Mouse (Mus musculus) gastrocnemius, postnatal 14 days (tissue): ENCODE data around the gene Anp32a. TPM values are rescaled to one million over a fixed set of nuclear protein-coding genes. Genes with fewer than 3 reads are reported as not detected.
A peak's percentile ranks its signal among the peaks of the same experiment; 100 is the strongest.

Source experiments
- DNase-seq: peaks from one replicate; pipeline ENCODE4 v3.0.0; 2021; ENCODE audit warnings: mixed read lengths
- intact Hi-C: fragments of 180-260 bp; cut with DNase I; formaldehyde crosslinking; loops from one replicate; pipeline ENCODE4 v1.15.1; 2025; ENCODE audit warnings: low total_unique reads
- total RNA-seq, 2 experiments: library from RNA; stranded (reverse); gene quantifications; 2 replicates each; pipeline ENCODE4 v1.2.3; 2021

Gene Anp32a
- total RNA-seq, 2 experiments from 2014 or later, result 73.6 to 76.9 TPM

DNA sequence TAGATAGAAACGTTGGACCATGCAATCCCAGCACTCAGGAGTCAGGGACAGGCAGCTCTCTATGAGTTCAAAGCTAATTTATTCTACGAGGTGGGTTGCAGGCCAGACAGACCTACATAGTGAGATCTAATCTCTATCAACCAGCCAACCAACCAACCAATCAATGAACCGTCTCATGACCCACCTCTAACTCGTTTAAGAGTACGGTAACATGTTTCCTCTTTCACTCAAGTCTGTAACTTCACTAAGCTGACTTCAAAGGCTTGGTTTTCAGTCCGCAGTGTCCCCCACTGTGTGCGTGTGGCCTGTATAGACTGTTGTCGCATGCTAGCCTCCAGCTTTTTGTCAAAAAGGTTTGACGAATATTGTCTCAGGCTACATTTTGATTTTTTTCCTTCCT is 48.6 kb downstream of the Anp32a start:
- intact Hi-C loops, result loop anchor here (5.0 kb wide), 1 partner anchor 73 kb away; no protein-coding TSS in a partner anchor
- no peak for DNase-seq

DNA sequence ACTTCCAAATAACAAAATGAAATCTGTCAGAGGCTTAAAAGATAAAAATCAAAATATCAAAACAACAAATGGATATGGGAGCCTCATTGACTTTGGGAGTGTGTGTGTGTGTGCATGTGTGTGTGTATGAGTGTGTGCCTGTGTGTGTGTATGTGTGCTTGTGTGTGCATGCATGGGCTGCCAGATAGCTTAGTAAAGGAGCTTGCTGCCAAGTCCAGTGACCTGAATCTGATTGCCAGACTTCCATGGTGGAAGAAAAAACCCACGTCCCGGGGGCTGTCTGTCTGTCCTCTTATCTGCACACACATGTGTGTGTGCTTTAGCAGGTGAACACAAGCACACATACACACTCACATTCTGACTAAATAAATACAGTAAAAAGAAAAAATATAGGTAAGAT is 52.4 kb downstream of the Anp32a start:
- no peak for DNase-seq
- intact Hi-C loops, result no loop called here

DNA sequence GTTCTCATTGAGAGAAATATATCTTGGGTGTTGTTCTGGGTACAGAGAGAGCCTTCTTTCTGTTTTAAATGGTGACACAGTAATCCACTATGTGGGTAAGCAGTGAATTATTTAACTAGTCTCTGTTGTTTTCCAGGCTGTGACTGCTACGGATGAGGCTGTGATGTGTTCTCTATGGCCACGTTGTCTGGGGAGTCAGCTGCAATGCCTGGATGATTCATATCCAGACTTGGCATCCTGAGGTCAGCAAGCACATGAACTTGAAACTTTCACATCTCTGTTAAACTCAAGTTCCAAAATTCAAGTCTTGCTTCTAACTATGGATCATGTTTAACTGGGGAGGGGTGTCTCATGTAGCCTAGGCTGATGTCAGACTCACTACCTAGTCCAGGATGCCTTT is 53.1 kb downstream of the Anp32a start:
- intact Hi-C loops, result no loop called here
- DNase-seq, result no peak

DNA sequence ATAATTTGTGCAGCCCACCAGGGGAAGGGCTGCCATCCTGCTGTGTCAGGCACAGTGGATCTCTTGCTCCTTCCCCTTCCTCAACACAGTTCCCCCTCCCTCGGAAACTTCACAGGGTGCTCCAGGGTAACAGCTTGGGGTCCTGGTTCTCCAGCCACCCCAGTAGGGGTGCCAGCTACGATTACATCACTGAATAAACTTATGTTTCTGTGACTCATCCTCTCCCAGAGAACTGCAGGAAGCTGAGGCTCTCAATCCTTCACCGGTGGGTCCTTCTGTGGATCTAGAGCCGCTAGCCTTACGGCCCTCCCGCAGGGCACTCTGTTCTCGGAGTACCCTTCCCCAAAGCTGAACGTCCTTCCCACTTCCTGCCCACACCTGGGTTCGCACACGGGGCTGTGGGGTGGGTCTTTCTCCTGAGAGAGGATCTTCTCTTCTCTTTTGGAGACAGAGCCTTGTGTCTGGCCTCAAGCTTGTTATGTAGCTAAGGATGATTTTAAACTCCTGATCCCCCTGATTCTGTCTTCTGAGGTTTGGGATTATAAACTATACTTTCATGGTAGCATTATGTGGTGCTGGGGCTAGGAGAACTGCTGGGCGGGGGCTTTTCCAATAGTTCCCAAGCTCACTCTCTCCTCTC is 59.6 kb downstream of the Anp32a start:
- DNase-seq, result no peak
- intact Hi-C loops, result no loop called here

DNA sequence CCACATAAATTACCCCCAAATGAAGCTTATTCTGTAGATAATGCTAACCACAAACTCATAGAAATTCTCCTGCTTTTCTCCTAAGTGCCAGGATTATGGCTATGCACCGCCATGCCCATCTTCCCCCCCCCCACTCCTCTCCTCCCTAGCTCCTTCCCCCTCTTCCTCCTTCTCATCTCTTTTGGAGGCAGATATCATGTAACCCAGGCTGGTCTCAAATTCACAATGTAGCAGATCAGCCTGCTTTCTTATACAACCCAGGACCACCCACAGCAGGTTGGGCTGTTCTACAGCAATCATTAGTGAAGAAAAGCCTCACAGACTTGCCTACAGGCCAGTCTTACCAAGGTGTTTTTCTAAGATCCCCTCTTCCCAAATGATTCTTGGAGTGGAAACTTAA is 60.5 kb downstream of the Anp32a start:
- no peak for DNase-seq
- intact Hi-C loops, result no loop called here

DNA sequence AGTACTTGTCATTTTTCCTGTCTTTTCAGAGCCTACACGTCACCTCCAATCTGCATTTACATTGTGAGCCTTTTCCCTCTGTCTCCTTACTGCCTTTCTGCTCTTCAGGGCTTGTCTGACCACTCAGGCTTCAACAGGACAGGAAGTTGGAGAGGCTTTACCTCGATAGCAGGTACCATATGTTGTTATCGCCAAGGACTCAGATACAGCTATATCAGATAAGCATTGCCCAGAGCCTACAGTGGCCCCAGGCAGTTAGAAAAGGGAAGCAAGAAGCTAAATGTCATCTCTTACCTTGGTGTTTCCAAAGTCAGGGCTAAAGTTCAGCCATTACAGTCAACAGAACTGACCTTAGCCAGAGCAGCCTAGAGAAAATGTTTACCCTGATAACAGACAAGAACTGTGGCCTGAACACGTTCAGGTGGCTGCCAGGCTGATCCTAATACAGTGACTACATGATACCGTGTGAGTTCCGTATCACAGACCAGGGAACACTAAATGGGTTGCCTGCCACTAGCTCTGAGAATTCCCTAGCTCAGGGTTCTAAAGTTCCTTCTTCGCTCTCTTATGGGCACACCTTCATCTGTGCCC is 65.4 kb downstream of the Anp32a start:
- DNase-seq, result no peak
- intact Hi-C loops, result no loop called here

DNA sequence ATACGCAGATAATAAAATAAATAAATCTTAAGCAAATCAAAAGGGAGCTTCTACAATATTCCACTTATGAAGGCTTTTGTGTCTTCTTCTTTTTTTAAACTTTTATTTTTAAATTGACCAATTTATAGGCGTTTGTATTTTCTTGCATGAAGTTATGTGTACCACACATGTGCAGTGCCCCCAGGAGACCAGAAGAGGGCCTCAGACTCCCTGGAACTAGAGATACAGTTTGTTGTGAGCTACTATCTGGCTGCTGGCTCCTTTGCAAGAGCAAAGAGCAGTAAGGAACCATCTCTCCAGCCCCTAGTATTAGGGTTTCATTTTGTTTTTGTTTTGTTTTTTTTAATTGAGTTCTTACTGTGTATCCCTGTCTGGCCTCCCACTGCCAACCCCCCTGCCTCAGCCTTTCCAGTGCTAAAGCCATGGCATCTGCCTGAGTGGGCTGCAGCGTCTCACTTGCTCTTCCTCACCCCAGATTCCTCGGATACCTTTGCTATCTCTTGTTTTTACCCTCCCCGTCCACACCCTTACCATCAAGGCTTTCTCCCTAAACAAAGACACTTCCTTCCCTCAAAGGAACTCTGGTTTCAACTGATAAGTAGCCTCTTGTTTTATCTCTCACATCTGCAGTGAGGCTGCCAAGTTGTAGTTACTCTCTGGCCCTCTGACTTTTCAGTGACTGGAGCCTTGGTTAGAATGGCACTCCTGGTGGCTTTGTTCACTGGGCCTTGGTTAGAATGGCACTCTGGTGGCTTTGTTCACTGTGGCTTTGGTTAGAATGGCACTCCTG is 66.5 kb downstream of the Anp32a start:
- DNase-seq, result no peak
- intact Hi-C loops, result no loop called here

DNA sequence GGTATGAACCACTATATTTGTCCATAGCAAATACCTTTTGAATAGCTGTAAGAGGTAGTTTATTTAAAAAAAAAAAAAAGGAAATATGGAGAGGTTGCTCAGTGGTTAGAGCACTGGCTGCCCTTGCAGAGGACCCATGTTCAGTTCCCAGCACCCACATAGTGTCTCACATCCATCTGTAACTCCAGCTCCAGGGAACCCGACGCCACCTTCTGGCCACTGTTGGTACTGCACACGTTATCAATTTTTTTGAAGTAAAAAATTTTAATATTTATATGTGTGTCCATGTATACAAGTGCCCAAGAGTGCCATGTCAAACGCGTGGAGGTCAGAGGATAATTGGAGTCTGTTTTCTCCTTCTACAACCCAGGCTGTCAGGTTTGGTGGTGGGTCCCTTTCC is 77.6 kb downstream of the Anp32a start:
- intact Hi-C loops, result no loop called here

DNA sequence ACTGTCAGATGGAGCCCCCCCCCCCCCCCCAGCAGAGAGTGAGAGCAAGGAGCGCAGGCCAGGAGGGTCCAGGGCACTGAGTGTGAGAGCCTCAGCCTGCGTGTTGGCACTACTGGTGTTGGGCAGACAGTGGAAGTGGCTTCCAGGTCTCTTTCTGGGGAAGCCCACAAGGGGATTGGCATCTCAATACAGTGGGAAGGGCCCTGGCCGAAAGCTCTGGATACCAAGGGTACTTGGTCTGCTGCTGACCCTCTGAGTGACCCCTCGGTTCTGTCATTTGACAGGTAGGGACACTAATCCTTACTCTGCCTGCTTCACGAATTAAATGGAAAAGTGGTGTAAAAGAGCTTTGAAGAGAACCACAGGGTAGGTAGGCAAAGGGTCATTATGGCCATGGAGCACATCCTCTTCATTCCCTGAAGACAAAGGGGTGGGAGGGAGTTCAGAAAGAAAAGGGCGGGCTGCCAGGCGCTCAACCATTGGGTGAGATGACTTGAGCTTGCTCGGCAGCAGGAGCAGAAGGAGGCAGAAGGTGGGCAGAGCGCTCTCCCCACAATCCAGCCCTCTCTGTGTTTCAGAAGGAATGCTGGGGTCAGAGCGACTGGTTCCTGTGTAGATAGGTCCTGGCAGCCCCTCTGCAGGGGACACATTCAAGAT is 79.3 kb downstream of the Anp32a start:
- DNase-seq, result peak; percentile 47
- intact Hi-C loops, result no loop called here

More for the DNA sequence above, 77.6 kb downstream of the Anp32a start:
- DNase-seq, result no peak

DNA sequence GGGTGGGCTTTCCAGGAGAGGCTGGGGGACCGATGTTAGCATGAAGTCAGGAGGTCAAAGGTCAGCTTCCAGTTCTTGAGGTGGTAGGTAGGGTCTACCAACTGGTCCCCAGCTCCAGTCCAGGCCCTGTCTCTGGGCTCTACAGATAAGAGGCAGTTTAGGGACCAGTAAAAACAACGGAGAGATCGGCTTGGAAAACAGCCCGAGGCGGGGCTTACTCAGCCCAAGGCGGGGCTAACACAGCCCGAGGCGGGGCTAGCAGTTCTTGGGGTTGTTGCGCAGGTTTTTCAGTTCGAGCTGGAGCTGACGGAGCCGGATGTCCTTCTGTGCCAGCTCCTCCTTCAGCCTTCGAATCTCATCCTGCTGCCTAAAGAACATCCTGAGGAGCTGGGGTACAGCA is 79.9 kb downstream of the Anp32a start:
- intact Hi-C loops, result no loop called here
- peak; percentile 76 for DNase-seq

DNA sequence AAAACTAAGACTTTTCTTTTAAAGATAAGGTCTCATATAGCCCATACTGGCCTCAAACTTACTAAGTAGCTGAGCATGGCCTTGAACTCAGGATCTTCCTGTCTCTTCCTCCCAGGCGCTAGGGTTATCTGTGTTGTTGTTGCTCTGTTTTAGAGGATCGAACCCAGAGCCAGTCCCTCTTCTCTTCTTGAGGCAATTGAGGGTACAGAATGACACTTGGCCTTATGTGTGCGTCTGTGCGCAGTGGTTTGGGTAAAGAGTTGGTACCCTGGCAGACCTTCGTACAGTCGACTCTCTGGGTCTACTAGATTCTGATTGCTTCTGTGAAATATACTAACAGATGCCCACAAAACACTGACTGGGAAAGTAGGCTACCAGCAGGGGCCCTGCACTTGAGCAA is 80.8 kb downstream of the Anp32a start:
- DNase-seq, result no peak
- intact Hi-C loops, result no loop called here

DNA sequence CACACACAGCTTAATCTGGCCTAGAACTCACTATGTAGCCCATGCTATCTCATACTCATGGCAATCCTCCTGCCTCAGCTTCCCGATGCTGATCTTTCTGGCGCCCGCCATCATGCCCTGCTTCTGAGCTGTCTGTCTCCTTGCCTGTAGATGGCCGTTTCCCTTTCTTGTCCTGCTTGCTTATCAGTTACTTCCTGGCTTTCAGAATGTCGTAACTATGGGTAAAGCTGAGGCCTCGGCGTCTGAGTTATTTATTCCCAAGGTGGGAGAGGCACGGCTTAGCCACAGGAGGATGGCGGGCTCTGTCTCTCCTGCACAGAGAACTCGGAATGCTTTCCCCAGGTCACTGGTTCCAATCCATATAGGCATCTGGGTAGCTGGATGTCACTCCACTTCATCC is 81.8 kb downstream of the Anp32a start:
- DNase-seq, result peak; percentile 0

DNA sequence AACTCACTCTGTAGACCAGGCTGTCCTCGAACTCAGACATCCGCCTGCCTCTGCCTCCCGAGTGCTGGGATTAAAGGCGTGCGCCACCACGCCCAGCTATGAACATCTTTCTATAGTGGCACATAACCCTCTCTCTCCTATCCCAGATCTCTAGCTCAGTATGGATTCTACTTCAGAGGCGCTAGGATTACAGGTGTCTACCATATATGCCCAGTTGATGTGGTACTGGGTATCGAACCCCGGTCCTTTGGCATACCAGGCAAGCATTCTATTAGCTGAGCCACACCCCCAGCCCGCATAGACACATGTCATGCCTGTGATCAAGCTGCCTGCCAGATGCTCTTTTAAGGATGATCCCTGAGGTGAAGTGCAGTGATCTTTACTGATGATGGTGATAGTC is 82.8 kb downstream of the Anp32a start:
- DNase-seq, result peak; percentile 3
- intact Hi-C loops, result no loop called here

More for the DNA sequence above, 81.8 kb downstream of the Anp32a start:
- intact Hi-C loops, result no loop called here

DNA sequence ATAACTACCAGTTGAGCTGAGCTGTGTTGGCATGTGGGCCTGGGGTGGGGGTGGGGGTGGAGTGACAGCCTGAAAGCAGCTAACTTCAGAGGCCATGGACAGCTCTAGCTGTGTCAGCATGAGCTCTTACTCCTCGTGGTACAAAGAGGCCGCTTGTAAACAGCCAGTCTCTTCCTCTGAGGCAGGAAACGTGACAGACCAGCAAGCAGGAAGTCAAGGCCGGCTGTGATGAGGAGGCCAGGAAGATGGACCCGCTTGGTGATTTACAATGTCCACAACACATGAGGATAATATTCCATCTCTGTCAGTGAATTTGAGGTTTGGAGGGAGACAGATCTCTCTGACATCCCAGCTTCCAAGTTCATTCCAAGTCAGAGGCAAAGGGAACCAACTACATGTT is 84.2 kb downstream of the Anp32a start:
- intact Hi-C loops, result no loop called here
- peak; percentile 2 for DNase-seq

DNA sequence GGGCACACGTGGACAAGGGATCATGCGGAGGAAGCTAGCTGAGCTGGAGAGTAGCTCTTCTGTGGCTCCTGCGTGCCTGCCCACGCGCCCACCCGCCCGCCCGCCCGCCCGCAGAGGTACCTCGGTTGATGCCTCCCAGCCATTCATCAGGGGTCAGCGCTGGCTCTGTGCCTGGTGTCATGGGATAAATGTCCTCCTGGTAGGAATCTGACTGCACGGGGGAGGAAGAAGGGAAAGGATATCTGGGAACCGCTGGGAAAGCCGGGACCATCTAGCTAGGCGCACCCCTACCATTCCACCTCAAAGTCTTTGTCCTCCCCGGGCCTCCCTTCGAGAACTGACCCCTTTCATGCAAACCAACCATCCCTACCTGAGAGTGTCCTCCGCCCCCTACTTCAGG is 84.9 kb downstream of the Anp32a start:
- intact Hi-C loops, result no loop called here
- DNase-seq, result peak; percentile 4

DNA sequence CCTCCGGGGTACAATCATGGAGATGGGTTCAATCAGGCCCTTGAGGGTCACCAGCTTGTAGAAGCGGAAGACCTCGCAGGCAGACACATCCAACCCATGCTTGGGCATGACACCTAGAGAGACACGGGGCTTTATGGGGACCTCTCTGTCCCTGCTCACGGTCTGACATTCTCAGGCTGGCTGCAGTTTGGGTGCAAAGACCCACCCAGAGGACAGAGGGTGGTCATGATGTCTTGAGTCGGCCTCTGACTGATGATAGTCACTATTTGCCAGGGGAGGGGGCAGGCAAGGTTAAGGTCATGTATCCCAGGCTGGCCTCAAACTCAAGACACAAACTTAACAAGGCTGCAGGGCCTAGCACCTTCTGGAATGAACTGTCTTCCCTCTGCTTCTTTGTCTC is 85.4 kb downstream of the Anp32a start:
- intact Hi-C loops, result no loop called here

DNA sequence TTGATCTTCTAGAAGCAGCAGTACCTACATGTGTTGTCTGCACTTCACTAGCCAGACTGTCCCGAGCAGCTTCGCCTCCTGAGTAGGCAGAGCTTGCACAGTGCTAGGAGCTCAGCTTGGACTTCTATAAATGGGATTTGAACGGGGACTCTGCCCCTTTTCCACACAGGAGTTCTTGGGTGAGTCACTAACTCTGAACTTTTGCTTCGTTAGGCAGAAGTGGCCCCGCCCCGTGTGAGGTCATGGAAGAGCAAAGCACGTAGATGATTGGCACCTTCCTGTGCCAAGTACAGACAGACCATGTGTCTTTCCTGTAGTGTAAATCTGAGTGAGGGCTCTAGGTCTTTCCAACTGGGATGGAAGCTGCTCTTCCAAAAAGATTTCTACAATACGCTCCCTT is 85.9 kb downstream of the Anp32a start:
- intact Hi-C loops, result no loop called here
- peak; percentile 16 for DNase-seq

More for the DNA sequence above, 85.4 kb downstream of the Anp32a start:
- peak; percentile 1 for DNase-seq
